Mouse (Mus musculus) inflammation-experienced regulatory T-cells, adult 16 weeks (primary cell): Measurements from ENCODE around the gene Zfp292. TPM values are rescaled to one million over a fixed set of nuclear protein-coding genes. Genes with fewer than 3 reads are reported as not detected.

ENCODE experiments used
- polyA plus RNA-seq: library from polyadenylated mRNA; unstranded; fragments of 100-300 nt; shearing (Covaris generic); gene quantifications from one replicate; pipeline ENCODE4 v1.2.1, GENCODE M21; 2017

The Zfp292 gene
- polyA plus RNA-seq, result 21.3 TPM

DNA sequence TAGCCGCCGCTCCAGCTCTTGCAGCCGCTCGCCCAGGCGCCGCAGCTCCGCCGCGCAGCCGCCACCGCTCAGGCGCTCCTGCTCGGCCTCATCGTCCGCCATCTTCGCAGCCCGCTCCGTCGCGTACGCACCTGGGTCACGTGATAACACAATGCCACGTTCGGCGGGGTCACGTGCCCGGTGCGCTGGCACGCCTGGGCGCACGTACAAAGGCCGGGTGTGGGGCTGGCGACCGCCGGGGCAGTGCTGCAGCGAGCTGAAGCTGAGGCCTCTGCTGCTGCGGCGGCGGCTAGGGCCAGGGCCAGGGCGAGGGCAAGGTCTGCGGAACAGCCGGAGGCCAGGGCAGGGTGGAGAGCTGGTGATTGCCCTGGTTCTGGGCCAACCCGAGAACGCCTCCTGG lies at the start of gene Zfp292:
Gene Zfp292 (minus strand): TSS at position 143 of the 400 bp plus-strand sequence.

DNA sequence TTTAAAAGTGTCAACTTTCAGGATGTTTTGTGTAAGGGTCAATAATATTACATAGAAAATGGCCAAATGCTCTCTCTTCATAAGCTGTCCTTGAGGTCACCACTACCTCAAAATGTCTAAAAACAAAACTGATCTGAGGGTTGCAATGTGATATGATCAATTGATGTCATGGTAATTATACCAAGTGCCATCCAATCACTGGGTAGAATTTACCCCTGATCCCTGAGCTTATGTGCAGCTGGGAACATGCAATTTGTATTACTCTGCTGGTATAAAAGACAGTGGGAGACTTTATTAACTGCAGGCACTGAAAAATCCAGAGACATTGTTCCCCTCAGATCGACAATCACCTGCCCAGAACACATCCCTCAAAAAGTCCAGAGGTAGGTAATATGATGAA lies 10.7 kb upstream of the Zfp292 start, which contains the start of gene Cga:
Gene Cga (plus strand): TSS at position 301 of the 400 bp plus-strand sequence.

DNA sequence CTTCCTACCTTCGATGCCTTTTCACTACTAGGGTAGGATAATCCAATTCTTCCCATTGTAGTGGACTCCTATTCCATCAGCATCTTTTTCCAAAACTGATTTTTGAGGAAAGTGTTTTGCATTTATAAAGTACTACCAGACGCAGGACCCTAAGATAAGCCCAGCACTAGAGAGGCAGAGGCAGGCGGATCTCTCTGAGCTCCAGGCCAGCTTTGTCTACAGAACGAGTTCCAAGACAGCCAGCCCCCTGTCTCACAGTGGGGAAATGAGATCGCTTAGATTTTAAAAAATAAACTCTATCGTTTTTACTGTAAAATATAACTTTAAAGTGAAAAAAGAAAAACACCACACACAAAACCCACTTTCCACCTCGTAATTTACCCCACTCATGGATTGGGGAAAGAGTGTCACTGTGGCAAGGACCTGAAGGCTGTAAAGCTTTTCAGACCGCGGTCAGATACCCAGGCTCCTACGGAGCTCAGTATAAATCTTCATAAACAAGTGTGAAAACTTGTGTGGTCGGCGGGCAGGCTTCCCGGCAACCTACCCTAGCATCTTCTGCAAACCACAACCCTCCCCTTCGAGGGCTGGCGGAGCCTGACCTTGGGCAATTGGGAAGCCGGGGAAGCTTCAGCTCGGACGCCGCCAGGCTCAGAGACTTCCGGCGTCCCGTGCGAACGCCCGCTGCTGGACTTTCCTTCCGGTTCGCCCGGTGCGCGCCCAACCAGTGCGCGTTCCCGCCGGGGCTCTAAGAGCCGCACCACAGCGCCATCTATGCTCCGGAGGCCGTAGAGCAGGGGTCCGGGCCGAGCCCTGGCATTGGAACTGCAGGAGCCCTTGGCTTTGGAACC lies 104.9 kb downstream of the Zfp292 start, which contains the start of gene Smim8:
Gene Smim8 (minus strand): TSS at position 747 of the 851 bp plus-strand sequence.

DNA sequence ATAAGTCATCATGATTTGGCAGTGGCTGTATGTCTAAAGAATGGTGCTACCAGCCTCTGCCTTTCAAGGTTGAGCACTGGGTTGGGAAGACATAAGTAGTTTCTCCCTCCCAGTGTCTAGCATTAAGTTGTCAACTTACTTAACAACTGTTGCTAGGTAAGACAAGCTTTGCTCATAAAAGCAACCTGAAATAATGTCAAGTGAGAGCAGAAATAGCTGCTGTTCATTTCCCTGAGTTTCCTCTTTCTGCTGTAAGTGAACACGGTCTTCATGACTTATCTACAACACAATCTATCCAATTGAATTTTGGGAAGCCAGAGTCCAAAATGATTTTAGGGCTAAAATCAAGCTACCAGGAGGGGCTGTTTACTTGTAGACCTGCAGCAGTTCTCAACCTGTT lies 126.6 kb downstream of the Zfp292 start, which contains the start of gene Gm136:
Gene Gm136 (minus strand): TSS at position 101 of the 400 bp plus-strand sequence.

Other genes with a start within 250 kb of the Zfp292 start
- gene Slc35a1, start 195.5 kb downstream of the Zfp292 start, polyA plus RNA-seq, result 38.4 TPM
- gene Cfap206, start 152.8 kb downstream of the Zfp292 start, polyA plus RNA-seq, result not detected
- gene Gm136, start 126.7 kb downstream of the Zfp292 start, polyA plus RNA-seq, result not detected
- gene Smim8, start 104.5 kb downstream of the Zfp292 start, polyA plus RNA-seq, result 65.5 TPM
- not detected for gene Cga, start 10.8 kb upstream of the Zfp292 start, polyA plus RNA-seq